Mouse (Mus musculus): ENCODE results near the gene H2-M10.2. TPM values are rescaled to one million over a fixed set of nuclear protein-coding genes. Genes with fewer than 3 reads are reported as not detected.
"Not testable (repeated sequence)": the region's sequence is repeated elsewhere in the genome, so short reads cannot be mapped to it uniquely, and the experiment has no call there.

H2-M10.2 gene
- total RNA-seq, 1 experiment, result not detected

- H3K4me1 ChIP-seq (ENCODE audit: control insufficient read depth in 2 of 2, insufficient read depth in 2 of 2, low read length in 2 of 2, poor library complexity in 1 of 2), result no peaks in the 10 kb centered on the region
- no peaks in the 10 kb centered on the region for H3K36me3 ChIP-seq (ENCODE audit: control insufficient read depth, insufficient read depth, low read length, poor library complexity, severe bottlenecking)
- in situ Hi-C loops (cut with MboI; ENCODE audit: low sequenced_read_pairs in 2 of 2, unreplicated experiment in 2 of 2), result no loop called here
- no peaks in the 10 kb centered on the region for H3K9me3 ChIP-seq (ENCODE audit: control insufficient read depth, insufficient read depth, low read depth, low read length)
- TF ChIP-seq ZC3H11A (IDR thresholded peaks at IDR 0.05; ENCODE audit: borderline replicate concordance, low read depth, low read length) (no peak), HCFC1 (IDR thresholded peaks at IDR 0.05; ENCODE audit: borderline replicate concordance, insufficient read depth, low read length) (no peak), MAFK (IDR thresholded peaks at IDR 0.05; ENCODE audit: insufficient read depth, low read depth, low read length) (no peak), CHD2 (IDR thresholded peaks at IDR 0.05; ENCODE audit: low read depth, low read length) (no peak), ZNF384 (IDR thresholded peaks at IDR 0.05; ENCODE audit: low read depth, low read length) (no peak)
- DNase-seq (ENCODE audit: low read depth, low spot score), result peak; percentile 1
- H3K27ac ChIP-seq (ENCODE audit: insufficient read depth, low read depth, low read length, poor library complexity, severe bottlenecking), result no peak overlapping the region
- H3K4me3 ChIP-seq (ENCODE audit: insufficient read depth in 1 of 2, low read depth in 1 of 2, low read length in 2 of 2, poor library complexity in 1 of 2, severe bottlenecking in 1 of 2), result peak overlapping the region in 1 of 2 experiments; percentile 61; a peak in 2 of 4 replicates
- H3K9ac ChIP-seq (ENCODE audit: insufficient read depth, low read depth, low read length, poor library complexity, severe bottlenecking), result no peak overlapping the region
Measured at GRCm38 (mm10) chr17:36314511-36314910, 28.2 kb upstream of the H2-M10.2 start.

DNA sequence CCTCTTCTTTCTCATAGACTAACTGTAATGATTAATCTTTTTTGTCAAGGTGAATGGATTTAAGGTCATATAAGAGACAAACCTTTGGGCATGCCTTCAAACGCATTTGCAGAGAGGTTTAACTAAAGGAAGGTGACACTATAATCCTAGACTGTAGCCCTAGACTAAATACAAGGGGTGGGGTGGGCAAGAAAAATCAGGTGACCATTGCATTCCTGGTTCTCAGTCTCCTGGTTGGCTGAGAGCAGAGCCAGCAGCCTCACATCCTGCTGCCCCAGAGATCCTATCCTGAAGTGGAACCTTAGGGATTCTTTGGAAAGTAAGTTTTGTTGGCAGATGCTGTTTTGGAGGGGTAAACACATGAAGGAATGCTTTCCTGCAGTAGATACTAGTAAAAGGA lies 23.0 kb upstream of the H2-M10.2 start:
- Histone ChIP-seq H3K27ac (ENCODE audit: insufficient read depth, low read depth, low read length, poor library complexity, severe bottlenecking) (no peak overlapping the region), H3K4me1 (ENCODE audit: control insufficient read depth in 2 of 2, insufficient read depth in 2 of 2, low read length in 2 of 2, poor library complexity in 1 of 2) (no peaks in the 10 kb centered on the region), H3K9ac (ENCODE audit: insufficient read depth, low read depth, low read length, poor library complexity, severe bottlenecking) (no peak overlapping the region), H3K4me3 (ENCODE audit: insufficient read depth in 1 of 2, low read depth in 1 of 2, low read length in 2 of 2, poor library complexity in 1 of 2, severe bottlenecking in 1 of 2) (no peak overlapping the region), H3K36me3 (ENCODE audit: control insufficient read depth, insufficient read depth, low read length, poor library complexity, severe bottlenecking) (no peaks in the 10 kb centered on the region), H3K9me3 (ENCODE audit: control insufficient read depth, insufficient read depth, low read depth, low read length) (no peaks in the 10 kb centered on the region)
- in situ Hi-C loops (cut with MboI; ENCODE audit: low sequenced_read_pairs in 2 of 2, unreplicated experiment in 2 of 2), result no loop called here
- DNase-seq (ENCODE audit: low read depth, low spot score), result no peak
- no peak for TF ChIP-seq CHD2 (IDR thresholded peaks at IDR 0.05; ENCODE audit: low read depth, low read length)
- TF ChIP-seq HCFC1 (IDR thresholded peaks at IDR 0.05; ENCODE audit: borderline replicate concordance, insufficient read depth, low read length), result no peak
- no peak for TF ChIP-seq ZNF384 (IDR thresholded peaks at IDR 0.05; ENCODE audit: low read depth, low read length)
- no peak for TF ChIP-seq ZC3H11A (IDR thresholded peaks at IDR 0.05; ENCODE audit: borderline replicate concordance, low read depth, low read length)
- no peak for TF ChIP-seq MAFK (IDR thresholded peaks at IDR 0.05; ENCODE audit: insufficient read depth, low read depth, low read length)

GRCm38 (mm10) chr17:36308855-36309254 lies 22.6 kb upstream of the H2-M10.2 start:
- H3K27ac ChIP-seq (ENCODE audit: insufficient read depth, low read depth, low read length, poor library complexity, severe bottlenecking); H3K4me3 ChIP-seq (ENCODE audit: insufficient read depth in 1 of 2, low read depth in 1 of 2, low read length in 2 of 2, poor library complexity in 1 of 2, severe bottlenecking in 1 of 2); DNase-seq (ENCODE audit: low read depth, low spot score); H3K9ac ChIP-seq (ENCODE audit: insufficient read depth, low read depth, low read length, poor library complexity, severe bottlenecking); H3K4me1 ChIP-seq (ENCODE audit: control insufficient read depth in 2 of 2, insufficient read depth in 2 of 2, low read length in 2 of 2, poor library complexity in 1 of 2); in situ Hi-C loops (cut with MboI; ENCODE audit: low sequenced_read_pairs in 2 of 2, unreplicated experiment in 2 of 2); H3K9me3 ChIP-seq (ENCODE audit: control insufficient read depth, insufficient read depth, low read depth, low read length); H3K36me3 ChIP-seq (ENCODE audit: control insufficient read depth, insufficient read depth, low read length, poor library complexity, severe bottlenecking): not testable (repeated sequence)

DNA sequence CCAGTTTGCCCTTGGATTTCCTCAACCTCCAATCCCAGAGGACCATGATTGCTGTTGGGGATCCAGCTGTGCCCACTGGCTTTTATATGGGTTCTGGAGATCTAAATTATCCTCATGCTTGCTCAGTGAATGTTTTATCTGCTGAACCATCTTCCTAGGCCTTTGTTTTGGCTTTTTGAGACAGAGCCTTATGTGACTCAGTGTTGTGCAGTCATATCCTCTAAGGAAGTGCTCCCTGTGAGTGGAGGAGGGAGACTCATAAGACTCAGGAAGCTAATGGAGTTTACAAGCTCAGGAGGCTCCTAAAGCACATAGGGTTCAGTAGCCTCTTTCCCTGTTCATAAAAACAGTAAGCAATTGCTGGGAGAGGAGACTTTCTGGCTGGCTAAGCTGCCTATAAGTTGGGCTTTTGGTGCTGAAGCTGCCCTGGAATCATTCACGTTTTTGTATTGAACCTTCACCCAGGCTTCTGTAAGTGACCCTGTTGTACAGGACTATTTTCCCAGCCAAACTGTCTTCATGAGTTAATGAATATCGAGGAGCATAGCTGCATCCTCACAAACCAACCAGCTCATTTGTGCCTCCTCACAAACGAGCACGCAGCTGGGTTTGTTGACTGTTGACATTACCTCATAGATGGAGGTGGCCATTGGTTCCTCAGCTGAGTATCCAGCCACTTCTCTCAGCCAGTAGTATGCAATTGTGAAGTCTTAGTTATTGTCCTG lies 4.6 kb downstream of the H2-M10.2 start:
- H3K9ac ChIP-seq (ENCODE audit: insufficient read depth, low read depth, low read length, poor library complexity, severe bottlenecking), result no peak overlapping the region
- DNase-seq (ENCODE audit: low read depth, low spot score), result no peak
- H3K4me3 ChIP-seq (ENCODE audit: insufficient read depth in 1 of 2, low read depth in 1 of 2, low read length in 2 of 2, poor library complexity in 1 of 2, severe bottlenecking in 1 of 2), result no peak overlapping the region
- H3K36me3 ChIP-seq (ENCODE audit: control insufficient read depth, insufficient read depth, low read length, poor library complexity, severe bottlenecking), result peaks cover 6% of the 10 kb centered on the region
- TF ChIP-seq CHD2 (IDR thresholded peaks at IDR 0.05; ENCODE audit: low read depth, low read length) (no peak), MAFK (IDR thresholded peaks at IDR 0.05; ENCODE audit: insufficient read depth, low read depth, low read length) (no peak), ZNF384 (IDR thresholded peaks at IDR 0.05; ENCODE audit: low read depth, low read length) (no peak), ZC3H11A (IDR thresholded peaks at IDR 0.05; ENCODE audit: borderline replicate concordance, low read depth, low read length) (no peak), HCFC1 (IDR thresholded peaks at IDR 0.05; ENCODE audit: borderline replicate concordance, insufficient read depth, low read length) (no peak)
- H3K4me1 ChIP-seq (ENCODE audit: control insufficient read depth in 2 of 2, insufficient read depth in 2 of 2, low read length in 2 of 2, poor library complexity in 1 of 2), result no peaks in the 10 kb centered on the region
- H3K27ac ChIP-seq (ENCODE audit: insufficient read depth, low read depth, low read length, poor library complexity, severe bottlenecking), result no peak overlapping the region
- in situ Hi-C loops (cut with MboI; ENCODE audit: low sequenced_read_pairs in 2 of 2, unreplicated experiment in 2 of 2), result no loop called here
- H3K9me3 ChIP-seq (ENCODE audit: control insufficient read depth, insufficient read depth, low read depth, low read length), result no peaks in the 10 kb centered on the region

DNA sequence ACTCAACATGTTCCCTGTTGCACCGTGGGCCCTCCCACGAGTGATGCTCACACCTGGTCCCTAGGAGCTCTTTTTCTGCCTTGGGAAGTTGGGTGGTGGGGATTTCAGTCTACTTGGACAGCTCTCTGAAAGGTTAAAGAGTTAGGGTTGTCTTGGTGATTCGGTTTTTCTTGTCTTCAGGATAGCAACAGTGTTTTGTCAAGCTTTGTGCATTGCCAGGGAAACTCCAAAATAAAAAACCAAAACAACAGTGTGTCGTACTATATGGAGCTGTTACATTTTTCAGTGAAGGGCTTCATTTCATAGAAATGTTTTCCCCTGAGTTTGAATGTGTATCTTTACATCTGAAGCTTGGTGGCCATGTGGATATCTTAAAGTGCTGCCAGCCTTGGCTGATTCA lies 11.5 kb downstream of the H2-M10.2 start:
- Histone ChIP-seq H3K4me1 (ENCODE audit: control insufficient read depth in 2 of 2, insufficient read depth in 2 of 2, low read length in 2 of 2, poor library complexity in 1 of 2) (peaks cover 4 to 8% of the 10 kb centered on the region in 2 experiments; a peak in 2 of 4 replicates), H3K9ac (ENCODE audit: insufficient read depth, low read depth, low read length, poor library complexity, severe bottlenecking) (no peak overlapping the region), H3K4me3 (ENCODE audit: insufficient read depth in 1 of 2, low read depth in 1 of 2, low read length in 2 of 2, poor library complexity in 1 of 2, severe bottlenecking in 1 of 2) (no peak overlapping the region), H3K36me3 (ENCODE audit: control insufficient read depth, insufficient read depth, low read length, poor library complexity, severe bottlenecking) (peaks cover 9% of the 10 kb centered on the region; the same call in 1 of the 2 replicates), H3K9me3 (ENCODE audit: control insufficient read depth, insufficient read depth, low read depth, low read length) (no peaks in the 10 kb centered on the region), H3K27ac (ENCODE audit: insufficient read depth, low read depth, low read length, poor library complexity, severe bottlenecking) (no peak overlapping the region)
- no peak for TF ChIP-seq CHD2 (IDR thresholded peaks at IDR 0.05; ENCODE audit: low read depth, low read length)
- no peak for TF ChIP-seq ZC3H11A (IDR thresholded peaks at IDR 0.05; ENCODE audit: borderline replicate concordance, low read depth, low read length)
- TF ChIP-seq HCFC1 (IDR thresholded peaks at IDR 0.05; ENCODE audit: borderline replicate concordance, insufficient read depth, low read length), result no peak
- no peak for TF ChIP-seq MAFK (IDR thresholded peaks at IDR 0.05; ENCODE audit: insufficient read depth, low read depth, low read length)
- TF ChIP-seq ZNF384 (IDR thresholded peaks at IDR 0.05; ENCODE audit: low read depth, low read length), result no peak
- in situ Hi-C loops (cut with MboI; ENCODE audit: low sequenced_read_pairs in 2 of 2, unreplicated experiment in 2 of 2), result no loop called here
- no peak for DNase-seq (ENCODE audit: low read depth, low spot score)

All from ES-E14 (cell line).